Mouse (Mus musculus): ENCODE measurements at regions not wholly inside any gene's neighbourhood (a gene's known extent, or its start where the extent isn't known, plus 50 kb on each side); places are given as distances from the start of the nearest gene placed in this dataset.
"Not testable (repeated sequence)": the region's sequence is repeated elsewhere in the genome, so short reads cannot be mapped to it uniquely, and the experiment has no call there.

DNA sequence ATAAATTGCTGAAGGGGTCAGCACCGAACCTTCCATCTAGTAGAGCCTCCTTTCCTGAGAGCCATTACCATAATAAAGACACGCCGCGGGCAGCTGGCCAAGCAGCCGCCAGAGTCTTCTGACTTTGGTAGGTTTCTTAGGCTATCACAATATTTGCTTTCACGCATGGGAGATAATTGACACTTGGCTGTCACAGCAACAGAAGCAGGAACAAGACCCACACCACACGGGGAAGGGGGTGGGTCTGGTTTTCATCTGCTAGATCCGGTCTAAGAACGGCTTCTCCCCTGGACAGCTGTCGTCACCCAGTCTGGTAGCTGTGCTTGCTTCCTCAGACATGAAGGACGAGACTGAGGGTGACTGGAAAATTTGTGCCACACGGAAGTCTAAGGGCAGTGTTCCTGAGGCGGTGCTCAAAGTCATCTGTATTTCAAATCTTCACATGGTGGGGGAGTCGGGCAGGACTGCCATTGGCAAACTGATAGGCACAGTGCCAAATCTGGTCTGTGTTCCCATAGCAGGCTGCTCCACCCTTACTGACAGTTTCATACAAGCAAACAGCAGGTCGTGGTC is 188.9 kb upstream of the Gm10131 start:
- H3K27ac ChIP-seq (ENCODE audit: poor library complexity, severe bottlenecking), result peak overlapping the region; percentile 10; the same call in 1 of the 2 replicates
- WGBS, result 30% methylated on average over 15 of the region's 15 CpGs
- H3K4me2 ChIP-seq, result peak overlapping the region; percentile 60

DNA sequence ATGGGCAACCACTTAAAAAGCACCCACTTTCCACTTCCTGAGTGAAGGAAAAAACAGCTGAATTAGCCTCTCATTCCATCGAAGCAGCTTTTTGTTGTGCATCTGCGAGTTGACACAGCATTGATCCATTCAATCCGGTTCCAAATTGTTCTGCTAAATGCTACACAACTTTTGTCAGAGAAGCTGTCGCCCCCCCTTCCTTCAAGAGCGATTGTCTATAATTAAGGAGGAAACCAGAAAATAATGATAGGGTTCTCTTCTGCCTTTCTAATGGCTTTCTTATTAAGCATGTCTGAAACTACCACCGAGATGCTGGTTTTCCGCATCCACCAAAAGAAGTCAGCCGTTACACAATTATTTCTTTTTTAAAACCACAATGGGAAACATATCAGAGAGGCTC is 183.2 kb upstream of the Gm10131 start:
- H3K36me3 ChIP-seq, result no peaks in the 10 kb centered on the region
- no peak for ATAC-seq (ENCODE audit: insufficient number of reproducible peaks, low FRiP score)
- H3K9ac ChIP-seq, result no peak overlapping the region
- H3K27ac ChIP-seq (ENCODE audit: poor library complexity, severe bottlenecking), result no peak overlapping the region
- H3K27me3 ChIP-seq (replicated peaks), result no peaks in the 10 kb centered on the region
- H3K4me2 ChIP-seq, result no peak overlapping the region
- 89% methylated on average over 8 of the region's 8 CpGs for WGBS
- H3K9me3 ChIP-seq (replicated peaks), result peaks cover 12% of the 10 kb centered on the region; the same call in 1 of the 2 replicates
- H3K4me3 ChIP-seq, result no peak overlapping the region
- no peaks in the 10 kb centered on the region for H3K4me1 ChIP-seq (replicated peaks)

More for the DNA sequence above, 188.9 kb upstream of the Gm10131 start:
- H3K4me1 ChIP-seq (replicated peaks), result peaks cover 15% of the 10 kb centered on the region
- H3K27me3 ChIP-seq (replicated peaks), result no peaks in the 10 kb centered on the region
- no peaks in the 10 kb centered on the region for H3K9me3 ChIP-seq (replicated peaks)
- peak; percentile 79 for ATAC-seq (ENCODE audit: insufficient number of reproducible peaks, low FRiP score)
- no peaks in the 10 kb centered on the region for H3K36me3 ChIP-seq
- H3K9ac ChIP-seq, result no peak overlapping the region
- H3K4me3 ChIP-seq, result peak overlapping the region; percentile 18; the same call in 1 of the 2 replicates

DNA sequence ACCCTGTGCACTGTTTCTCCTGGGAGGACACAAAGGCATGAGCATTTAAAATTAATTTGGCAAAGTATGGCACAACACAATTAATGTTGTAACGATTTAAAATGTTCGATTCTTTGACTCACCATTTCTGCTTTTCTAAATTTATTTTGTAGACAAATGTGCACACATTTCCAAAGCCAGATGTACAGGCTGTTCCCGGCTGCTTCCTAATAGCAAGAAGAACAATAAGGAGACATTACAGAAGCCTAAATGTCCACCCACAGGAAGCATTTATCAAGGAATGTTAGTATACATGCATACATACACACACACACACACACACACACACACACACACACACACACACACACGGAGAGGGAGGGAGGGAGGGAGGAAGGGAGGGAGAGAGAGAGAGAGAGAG is 179.1 kb upstream of the Gm10131 start:
- Histone ChIP-seq H3K36me3 (no peaks in the 10 kb centered on the region), H3K4me3 (no peak overlapping the region), H3K9ac (no peak overlapping the region), H3K9me3 (replicated peaks) (peaks cover 12% of the 10 kb centered on the region; the same call in 1 of the 2 replicates), H3K4me2 (no peak overlapping the region), H3K4me1 (replicated peaks) (no peaks in the 10 kb centered on the region), H3K27ac (ENCODE audit: poor library complexity, severe bottlenecking) (no peak overlapping the region), H3K27me3 (replicated peaks) (no peaks in the 10 kb centered on the region)
- WGBS, result 79% methylated on average over 3 of the region's 4 CpGs
- no peak for ATAC-seq (ENCODE audit: insufficient number of reproducible peaks, low FRiP score)

DNA sequence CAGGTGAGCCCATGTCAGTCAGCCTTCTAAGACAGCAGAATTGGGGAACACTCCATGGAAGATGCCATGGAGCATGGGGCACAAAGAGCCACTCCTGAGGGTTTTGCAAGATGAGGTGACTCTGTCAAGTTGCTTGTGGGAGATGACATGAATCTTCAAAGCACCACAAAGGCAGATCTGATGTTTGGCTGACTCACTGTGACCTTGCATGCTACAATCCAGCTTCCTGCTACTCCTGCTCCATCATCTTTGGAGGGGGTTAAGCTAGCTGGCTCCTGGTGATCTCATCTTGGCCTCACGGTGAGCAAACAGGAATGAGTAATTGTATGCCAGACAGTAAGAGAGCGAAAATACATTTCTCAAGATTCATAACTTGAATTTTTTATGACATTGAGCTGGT is 176.3 kb upstream of the Gm10131 start:
- no peaks in the 10 kb centered on the region for H3K36me3 ChIP-seq
- 61% methylated on average over 2 of the region's 2 CpGs for WGBS
- no peaks in the 10 kb centered on the region for H3K27me3 ChIP-seq (replicated peaks)
- ATAC-seq (ENCODE audit: insufficient number of reproducible peaks, low FRiP score), result no peak
- no peak overlapping the region for H3K27ac ChIP-seq (ENCODE audit: poor library complexity, severe bottlenecking)
- H3K4me3 ChIP-seq, result no peak overlapping the region
- H3K9ac ChIP-seq, result no peak overlapping the region
- peaks cover 6% of the 10 kb centered on the region; the same call in 1 of the 2 replicates for H3K9me3 ChIP-seq (replicated peaks)
- H3K4me2 ChIP-seq, result no peak overlapping the region
- H3K4me1 ChIP-seq (replicated peaks), result no peaks in the 10 kb centered on the region

DNA sequence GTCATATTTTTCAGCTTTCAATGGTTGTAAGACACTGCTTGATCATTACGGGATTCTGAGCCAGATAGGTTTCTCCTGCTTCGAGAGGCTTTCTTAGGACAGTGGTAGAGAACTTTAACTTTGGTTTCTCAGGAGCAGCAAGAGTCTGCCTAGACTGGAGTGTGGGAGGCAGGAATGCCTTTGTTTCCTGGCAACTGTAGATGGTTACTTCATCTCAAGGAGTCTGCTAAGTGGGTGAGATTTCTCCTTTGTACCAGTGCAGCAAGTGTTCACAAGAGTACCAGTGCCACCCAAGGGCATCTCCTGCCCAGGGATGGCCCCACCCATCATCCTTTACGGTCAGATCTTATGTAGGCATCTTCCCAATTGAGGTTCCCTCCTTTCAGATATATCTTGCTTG is 173.0 kb upstream of the Gm10131 start:
- no peaks in the 10 kb centered on the region for H3K36me3 ChIP-seq
- no peak overlapping the region for H3K27ac ChIP-seq (ENCODE audit: poor library complexity, severe bottlenecking)
- no peak overlapping the region for H3K4me3 ChIP-seq
- no peaks in the 10 kb centered on the region for H3K9me3 ChIP-seq (replicated peaks)
- H3K27me3 ChIP-seq (replicated peaks), result no peaks in the 10 kb centered on the region
- no peak overlapping the region for H3K4me2 ChIP-seq
- 88% methylated on average over 3 of the region's 3 CpGs for WGBS
- ATAC-seq (ENCODE audit: insufficient number of reproducible peaks, low FRiP score), result no peak
- no peak overlapping the region for H3K9ac ChIP-seq
- H3K4me1 ChIP-seq (replicated peaks), result 0 out of 2 replicates have a peak, but pooled peaks cover 4% of the 10 kb centered on the region

DNA sequence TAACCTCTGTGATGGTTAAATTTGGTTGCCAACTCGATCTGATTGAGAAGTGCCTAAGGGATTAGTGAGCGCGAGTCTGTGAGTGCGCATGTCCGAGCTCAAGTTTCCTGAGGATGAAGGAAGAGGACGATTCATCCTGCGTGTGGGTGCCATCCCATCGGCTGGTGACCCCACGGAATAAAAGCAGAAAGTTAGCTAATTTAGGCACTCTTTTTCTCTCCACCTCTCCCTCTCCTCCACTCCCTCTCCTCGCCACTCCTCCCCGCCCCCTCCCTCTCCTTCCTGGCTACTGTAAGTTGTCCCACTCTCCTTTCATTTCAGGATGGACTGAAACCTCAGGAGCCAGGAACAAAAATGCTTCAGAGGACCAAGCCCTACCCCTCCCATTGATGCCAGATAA is 168.9 kb upstream of the Gm10131 start:
- no peaks in the 10 kb centered on the region for H3K36me3 ChIP-seq
- no peak overlapping the region for H3K27ac ChIP-seq (ENCODE audit: poor library complexity, severe bottlenecking)
- H3K27me3 ChIP-seq (replicated peaks), result no peaks in the 10 kb centered on the region
- H3K4me3 ChIP-seq, result no peak overlapping the region
- no CpG with 5 or more reads among the region's 11 CpGs for WGBS
- H3K4me1 ChIP-seq (replicated peaks), result 0 out of 2 replicates have a peak, but pooled peaks cover 4% of the 10 kb centered on the region
- no peak overlapping the region for H3K4me2 ChIP-seq
- ATAC-seq (ENCODE audit: insufficient number of reproducible peaks, low FRiP score), result no peak
- no peak overlapping the region for H3K9ac ChIP-seq
- no peaks in the 10 kb centered on the region; the same call in 1 of the 2 replicates for H3K9me3 ChIP-seq (replicated peaks)

DNA sequence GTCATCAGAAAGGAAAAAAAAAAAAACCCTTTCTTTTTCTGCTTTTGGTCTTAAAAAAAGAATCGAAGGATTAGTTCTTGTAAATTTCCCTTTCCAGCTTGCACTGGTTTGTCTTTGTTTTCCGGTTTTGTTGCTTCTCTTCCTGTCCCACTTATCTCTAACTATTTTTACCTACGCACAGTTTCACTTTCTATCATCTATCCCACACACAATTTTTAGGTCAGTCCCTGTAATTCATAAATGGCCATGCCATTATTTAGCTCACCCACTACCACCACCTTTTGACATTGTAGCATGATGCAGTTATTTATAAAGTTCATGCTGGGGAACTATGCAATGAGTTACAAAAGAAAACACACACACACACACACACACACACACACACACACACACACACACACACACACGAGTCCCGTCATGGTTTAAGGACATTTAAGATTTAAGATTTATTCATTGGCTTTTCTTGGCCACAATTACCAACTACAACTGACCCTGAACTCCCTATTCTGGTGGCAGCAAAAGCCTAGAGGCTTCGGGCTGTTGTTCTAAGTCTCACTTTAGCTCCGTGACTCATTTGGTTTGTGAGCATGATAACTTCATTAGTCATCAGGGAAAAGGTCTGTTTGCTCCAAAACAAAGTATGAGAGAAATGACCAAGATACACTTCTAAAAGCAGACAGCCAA is 164.6 kb upstream of the Gm10131 start:
- ATAC-seq (ENCODE audit: insufficient number of reproducible peaks, low FRiP score), result no peak
- Histone ChIP-seq H3K9me3 (replicated peaks) (no peaks in the 10 kb centered on the region; the same call in 1 of the 2 replicates), H3K36me3 (no peaks in the 10 kb centered on the region), H3K27me3 (replicated peaks) (no peaks in the 10 kb centered on the region), H3K27ac (ENCODE audit: poor library complexity, severe bottlenecking) (no peak overlapping the region), H3K4me1 (replicated peaks) (0 out of 2 replicates have a peak, but pooled peaks cover under 1% of the 10 kb centered on the region), H3K9ac (no peak overlapping the region), H3K4me2 (no peak overlapping the region), H3K4me3 (no peak overlapping the region)
- 52% methylated on average over 7 of the region's 7 CpGs for WGBS

DNA sequence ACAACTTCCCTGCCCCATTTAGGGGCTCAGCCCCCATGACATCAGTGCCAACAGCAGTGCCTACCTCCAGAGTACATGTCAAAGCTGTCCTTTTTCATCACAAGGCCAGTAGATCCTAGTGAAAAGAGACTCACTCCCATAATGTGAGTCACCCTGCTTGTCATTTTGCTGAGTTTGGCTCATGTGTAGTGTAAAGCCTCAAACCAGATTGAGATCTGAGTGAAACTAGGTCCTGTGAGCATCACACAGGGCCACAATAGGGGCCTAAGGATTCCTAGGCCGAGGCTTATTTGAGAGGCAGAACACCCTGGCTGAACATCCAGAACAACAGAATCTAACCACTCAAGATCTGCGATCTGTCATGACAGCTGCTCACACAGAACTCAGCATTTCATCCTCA is 163.3 kb upstream of the Gm10131 start:
- not testable (repeated sequence) for H3K9ac ChIP-seq; H3K36me3 ChIP-seq; ATAC-seq (ENCODE audit: insufficient number of reproducible peaks, low FRiP score); H3K4me3 ChIP-seq; H3K27ac ChIP-seq (ENCODE audit: poor library complexity, severe bottlenecking); H3K4me2 ChIP-seq; H3K27me3 ChIP-seq (replicated peaks); H3K4me1 ChIP-seq (replicated peaks); H3K9me3 ChIP-seq (replicated peaks)
- whole genome bisulfite sequencing, result 79% methylated on average over 2 of the region's 2 CpGs

DNA sequence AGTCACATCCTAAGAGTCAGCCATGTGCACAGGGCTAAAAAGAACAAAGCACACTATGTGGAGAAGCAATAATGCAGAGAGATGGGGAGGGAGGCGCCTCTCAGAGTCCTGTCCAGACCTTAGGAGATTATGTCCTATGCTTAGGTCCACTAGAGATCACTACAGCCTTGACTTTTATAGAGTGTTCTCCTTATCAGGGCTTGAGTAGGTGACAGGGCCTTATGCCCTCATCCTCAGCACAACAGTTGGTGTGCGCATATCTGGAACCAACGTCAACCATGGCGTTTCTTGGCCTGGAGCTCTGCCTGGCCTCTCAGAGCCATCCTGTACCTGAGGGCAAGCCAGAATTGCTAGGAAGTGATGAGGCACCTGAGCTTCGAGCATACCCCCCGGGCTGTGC is 162.6 kb upstream of the Gm10131 start:
- ATAC-seq (ENCODE audit: insufficient number of reproducible peaks, low FRiP score), result no peak
- H3K4me2 ChIP-seq, result no peak overlapping the region
- H3K27ac ChIP-seq (ENCODE audit: poor library complexity, severe bottlenecking), result no peak overlapping the region
- H3K9me3 ChIP-seq (replicated peaks), result no peaks in the 10 kb centered on the region; the same call in 1 of the 2 replicates
- H3K9ac ChIP-seq, result no peak overlapping the region
- no peaks in the 10 kb centered on the region for H3K36me3 ChIP-seq
- WGBS, result 75% methylated on average over 6 of the region's 6 CpGs
- H3K4me3 ChIP-seq, result no peak overlapping the region
- no peaks in the 10 kb centered on the region for H3K4me1 ChIP-seq (replicated peaks)
- no peaks in the 10 kb centered on the region for H3K27me3 ChIP-seq (replicated peaks)

DNA sequence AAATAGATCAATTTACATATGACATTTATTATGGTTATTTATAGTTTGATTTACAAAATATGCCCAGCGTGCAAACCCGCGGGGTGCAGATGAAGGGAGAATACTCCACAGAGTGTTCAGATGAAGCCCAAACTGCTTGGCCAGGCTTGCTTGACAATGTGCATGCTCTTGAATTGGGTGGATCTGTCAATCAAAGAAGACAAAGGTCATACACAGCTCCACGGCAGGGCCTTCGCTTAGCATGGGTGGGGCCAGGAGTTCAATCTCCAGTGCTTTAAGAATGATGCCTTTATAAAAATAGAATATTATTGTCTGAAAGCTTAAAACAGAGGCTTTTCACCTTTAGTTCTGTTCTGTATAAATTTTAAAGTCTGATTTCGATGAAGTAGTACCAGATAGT is 158.3 kb upstream of the Gm10131 start:
- 0 out of 2 replicates have a peak, but pooled peaks cover 5% of the 10 kb centered on the region for H3K9me3 ChIP-seq (replicated peaks)
- no peak for ATAC-seq (ENCODE audit: insufficient number of reproducible peaks, low FRiP score)
- no peak overlapping the region for H3K9ac ChIP-seq
- no peak overlapping the region for H3K4me3 ChIP-seq
- H3K4me1 ChIP-seq (replicated peaks), result no peaks in the 10 kb centered on the region
- no peak overlapping the region for H3K27ac ChIP-seq (ENCODE audit: poor library complexity, severe bottlenecking)
- H3K4me2 ChIP-seq, result no peak overlapping the region
- H3K36me3 ChIP-seq, result no peaks in the 10 kb centered on the region
- H3K27me3 ChIP-seq (replicated peaks), result no peaks in the 10 kb centered on the region
- 81% methylated on average over 6 of the region's 6 CpGs for WGBS

DNA sequence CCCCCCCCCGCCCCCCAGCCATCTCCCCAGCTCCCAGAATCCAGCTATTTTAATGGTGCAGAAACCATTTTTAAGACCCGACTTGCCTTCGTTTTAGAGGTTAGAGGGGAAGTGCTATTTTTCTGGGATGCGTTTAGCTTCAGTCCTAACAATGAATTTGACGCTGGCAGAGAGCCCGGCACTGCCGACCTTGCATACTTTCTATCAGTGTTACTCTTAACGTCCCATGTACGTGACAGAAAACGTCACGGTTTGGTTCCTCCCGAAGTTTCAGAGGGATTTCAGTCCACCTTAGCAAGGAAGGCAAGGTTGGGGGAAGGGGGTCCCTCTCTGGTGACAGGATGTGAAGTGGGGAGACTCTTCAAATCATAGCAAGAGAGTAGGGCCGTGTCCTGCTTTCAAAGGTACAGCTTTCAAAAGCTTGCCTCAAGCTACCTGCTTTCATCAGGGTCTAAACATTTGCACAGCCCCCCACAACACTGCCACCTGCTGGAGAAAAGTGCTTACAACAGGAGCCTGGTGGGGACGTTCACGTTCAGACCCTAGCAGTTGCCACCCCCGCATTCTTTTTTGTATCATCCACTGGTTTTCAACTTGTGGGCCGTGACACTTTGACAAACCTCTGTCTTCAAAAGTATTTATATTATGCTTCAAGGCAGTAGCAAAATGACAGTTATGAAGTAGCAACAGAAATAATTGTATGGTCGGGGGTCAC is 157.4 kb upstream of the Gm10131 start:
- no peaks in the 10 kb centered on the region for H3K4me1 ChIP-seq (replicated peaks)
- no peak for ATAC-seq (ENCODE audit: insufficient number of reproducible peaks, low FRiP score)

More for the DNA sequence above, 157.4 kb upstream of the Gm10131 start:
- no peak overlapping the region for H3K4me3 ChIP-seq
- no peaks in the 10 kb centered on the region for H3K27me3 ChIP-seq (replicated peaks)
- no peak overlapping the region for H3K27ac ChIP-seq (ENCODE audit: poor library complexity, severe bottlenecking)
- no peaks in the 10 kb centered on the region for H3K36me3 ChIP-seq
- WGBS, result 86% methylated on average over 18 of the region's 18 CpGs
- 0 out of 2 replicates have a peak, but pooled peaks cover 5% of the 10 kb centered on the region for H3K9me3 ChIP-seq (replicated peaks)
- H3K4me2 ChIP-seq, result no peak overlapping the region
- H3K9ac ChIP-seq, result no peak overlapping the region

All from heart, embryonic 12.5 days (tissue).